Mouse (Mus musculus) stomach, postnatal 0 days (tissue): ENCODE data around the gene Axdnd1. TPM values are rescaled to one million over a fixed set of nuclear protein-coding genes. Genes with fewer than 3 reads are reported as not detected.

Experiments
- ATAC-seq: fragments of 200-750 bp; cut with Nextera tagmentation; 2 replicates; pipeline ENCODE4 v1.8.0; 2017; ENCODE audit not compliant: low FRiP score, low TSS enrichment
- DNase-seq: peaks from one replicate; pipeline ENCODE4 v3.0.0-alpha.2; 2016; ENCODE audit warnings: low spot score
- H3K27ac ChIP-seq: fragments of 300-500 bp; sonication (generic); replicated peaks from 2 replicates; pipeline ENCODE4 v1.5.1; 2014; ENCODE audit warnings: mild to moderate bottlenecking, control low read depth
- H3K27me3 ChIP-seq: fragments of 300-500 bp; sonication (generic); 2 replicates; pipeline ENCODE4 v1.6.1; 2014; ENCODE audit warnings: low read length; ENCODE audit not compliant: control insufficient read depth, insufficient read depth
- H3K36me3 ChIP-seq: fragments of 300-500 bp; sonication (generic); 2 replicates; pipeline ENCODE4 v1.6.1; 2014; ENCODE audit warnings: low read length, mixed read lengths; ENCODE audit not compliant: control insufficient read depth, insufficient read depth
- H3K4me1 ChIP-seq: fragments of 300-500 bp; sonication (generic); replicated peaks from 2 replicates; pipeline ENCODE4 v1.6.1; 2014; ENCODE audit warnings: antibody characterized with exemption; ENCODE audit not compliant: control insufficient read depth, insufficient read depth
- H3K4me2 ChIP-seq: fragments of 300-500 bp; sonication (generic); replicated peaks from 2 replicates; pipeline ENCODE4 v1.6.1; 2014; ENCODE audit warnings: low read depth, mild to moderate bottlenecking, control low read depth, moderate library complexity
- H3K4me3 ChIP-seq: fragments of 300-500 bp; sonication (generic); 2 replicates; pipeline ENCODE4 v1.5.1; 2014; ENCODE audit warnings: low read depth, low read length, control low read depth
- H3K9ac ChIP-seq: fragments of 300-500 bp; sonication (generic); 2 replicates; pipeline ENCODE4 v1.6.1; 2014; ENCODE audit warnings: mild to moderate bottlenecking, low read length, control low read depth, mixed read lengths
- H3K9me3 ChIP-seq: fragments of 300-500 bp; sonication (generic); 2 replicates; pipeline ENCODE4 v1.6.1; 2016; ENCODE audit warnings: low read length; ENCODE audit not compliant: control insufficient read depth
- CTCF ChIP-seq: IDR thresholded peaks from 2 replicates; pipeline ENCODE4 v1.5.1; 2016; ENCODE audit warnings: antibody characterized with exemption, low read depth, mild to moderate bottlenecking, moderate library complexity
- EP300 ChIP-seq: optimal IDR thresholded peaks from 2 replicates; pipeline ENCODE3; 2016; ENCODE audit warnings: antibody characterized with exemption
- WGBS: fragments of 180-500 bp; shearing (Covaris S2); extraction: QIAGEN DNeasy Blood & Tissue Kit; methylation state at CpG from one replicate; pipeline ENCODE4 v1.1.7; 2014; 5-methylcytosine and 5-hydroxymethylcytosine counted together
- polyA plus RNA-seq: library from polyadenylated mRNA; unstranded; fragments of >200 nt; fragmentation: Nextera tagmentation; extraction: Ambion mirVana; gene quantifications from 2 replicates; pipeline ENCODE4 v1.2.1, GENCODE M21; 2015

Gene Axdnd1
- polyA plus RNA-seq, 1 experiment from 2014 or later, result 0.07 TPM

- H3K4me1 ChIP-seq, result no peaks in the 10 kb centered on the region
- no peak for DNase-seq
- whole genome bisulfite sequencing, result 85% methylated on average over 4 of the region's 4 CpGs
- H3K27ac ChIP-seq, result no peak overlapping the region
- H3K9ac ChIP-seq, result no peak overlapping the region
- no peak for TF ChIP-seq EP300
- no peak for TF ChIP-seq CTCF
- H3K36me3 ChIP-seq, result no peaks in the 10 kb centered on the region
- ATAC-seq, result no peak
- H3K27me3 ChIP-seq, result no peaks in the 10 kb centered on the region
- H3K4me3 ChIP-seq, result no peak overlapping the region
- no peaks in the 10 kb centered on the region for H3K9me3 ChIP-seq
- no peak overlapping the region for H3K4me2 ChIP-seq
Measured at GRCm38 (mm10) chr1:156350441-156350840, 70.5 kb downstream of the Axdnd1 start.

GRCm38 (mm10) chr1:156349031-156349430, 71.9 kb downstream of the Axdnd1 start:
- Histone ChIP-seq H3K27me3 (no peaks in the 10 kb centered on the region), H3K4me2 (no peak overlapping the region), H3K4me1 (no peaks in the 10 kb centered on the region), H3K9ac (no peak overlapping the region), H3K9me3 (no peaks in the 10 kb centered on the region), H3K27ac (no peak overlapping the region), H3K4me3 (no peak overlapping the region), H3K36me3 (no peaks in the 10 kb centered on the region)
- no peak for ATAC-seq
- no peak for TF ChIP-seq CTCF
- no peak for TF ChIP-seq EP300
- 77% methylated on average over 4 of the region's 4 CpGs for WGBS
- no peak for DNase-seq

- Histone ChIP-seq H3K36me3 (no peaks in the 10 kb centered on the region), H3K4me1 (no peaks in the 10 kb centered on the region), H3K27ac (no peak overlapping the region), H3K4me2 (no peak overlapping the region), H3K27me3 (no peaks in the 10 kb centered on the region), H3K9ac (no peak overlapping the region), H3K9me3 (no peaks in the 10 kb centered on the region), H3K4me3 (no peak overlapping the region)
- 79% methylated on average over 4 of the region's 4 CpGs for WGBS
- TF ChIP-seq CTCF, result no peak
- no peak for TF ChIP-seq EP300
- DNase-seq (no peak), ATAC-seq (no peak)
Measured at GRCm38 (mm10) chr1:156345633-156346032, 75.3 kb downstream of the Axdnd1 start.

GRCm38 (mm10) chr1:156344433-156344832, 76.5 kb downstream of the Axdnd1 start:
- DNase-seq (no peak), ATAC-seq (no peak)
- 50% methylated on average over 4 of the region's 4 CpGs for WGBS
- no peak overlapping the region for H3K9ac ChIP-seq
- no peak overlapping the region for H3K4me2 ChIP-seq
- no peaks in the 10 kb centered on the region for H3K9me3 ChIP-seq
- no peaks in the 10 kb centered on the region for H3K36me3 ChIP-seq
- no peaks in the 10 kb centered on the region for H3K4me1 ChIP-seq
- no peak overlapping the region for H3K4me3 ChIP-seq
- no peak overlapping the region for H3K27ac ChIP-seq
- no peak for TF ChIP-seq EP300
- no peak for TF ChIP-seq CTCF
- H3K27me3 ChIP-seq, result no peaks in the 10 kb centered on the region

- ATAC-seq, result no peak
- Histone ChIP-seq H3K4me3 (no peak overlapping the region), H3K4me1 (no peaks in the 10 kb centered on the region), H3K4me2 (no peak overlapping the region), H3K27me3 (no peaks in the 10 kb centered on the region), H3K9ac (no peak overlapping the region), H3K36me3 (no peaks in the 10 kb centered on the region), H3K9me3 (no peaks in the 10 kb centered on the region), H3K27ac (no peak overlapping the region)
- no peak for TF ChIP-seq EP300
- TF ChIP-seq CTCF, result no peak
- WGBS, result 63% methylated on average over 4 of the region's 4 CpGs
- DNase-seq, result no peak
Measured at GRCm38 (mm10) chr1:156340847-156341246, 80.1 kb downstream of the Axdnd1 start.

- WGBS, result 84% methylated on average over 9 of the region's 9 CpGs
- no peak for DNase-seq
- ATAC-seq, result no peak
Measured at GRCm38 (mm10) chr1:156323126-156323525, 97.8 kb downstream of the Axdnd1 start.

More at GRCm38 (mm10) chr1:156323126-156323525, 97.8 kb downstream of the Axdnd1 start:
- no peak overlapping the region for H3K9ac ChIP-seq
- H3K4me1 ChIP-seq, result no peaks in the 10 kb centered on the region
- no peaks in the 10 kb centered on the region for H3K27me3 ChIP-seq
- no peaks in the 10 kb centered on the region for H3K9me3 ChIP-seq
- no peak overlapping the region for H3K4me3 ChIP-seq
- no peak overlapping the region for H3K27ac ChIP-seq
- no peak overlapping the region for H3K4me2 ChIP-seq
- no peaks in the 10 kb centered on the region for H3K36me3 ChIP-seq
- no peak for TF ChIP-seq CTCF
- TF ChIP-seq EP300, result no peak
